Mouse (Mus musculus): Measurements from ENCODE around the gene Stmn3.

DNA sequence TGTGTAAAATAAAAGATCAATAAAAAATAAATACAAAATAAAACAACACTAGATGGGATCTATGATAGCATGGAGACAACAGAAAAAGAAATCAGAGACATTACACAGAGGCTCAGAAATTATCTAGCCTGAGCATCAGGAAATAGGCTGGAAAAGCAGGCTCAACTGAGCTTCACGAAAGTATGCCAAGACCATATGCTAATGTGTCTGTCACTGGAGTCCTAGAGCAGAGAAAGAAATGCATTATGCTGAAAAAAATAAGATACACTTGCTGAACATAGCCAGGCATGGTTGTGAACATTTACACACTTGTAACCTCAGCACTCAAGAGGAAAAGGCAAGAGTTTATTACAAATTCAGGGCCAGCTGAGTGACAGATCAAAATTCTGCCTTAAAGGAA lies 34.3 kb downstream of the Stmn3 start:
- TF ChIP-seq POLR2A (IDR thresholded peaks at IDR 0.05; ENCODE audit: low read depth, low read length): no peak
- TF ChIP-seq CTCF (IDR thresholded peaks at IDR 0.05; ENCODE audit: extremely low read depth, insufficient read depth, insufficient read length, insufficient replicate concordance): no peak

All from spleen, adult 2 months (tissue).